Mouse (Mus musculus): ENCODE results near the gene Zfp984.
"Not testable (repeated sequence)": the region's sequence is repeated elsewhere in the genome, so short reads cannot be mapped to it uniquely, and the experiment has no call there.

Zfp984 gene

GRCm38 (mm10) chr4:147809292-147809965, at the start of gene Zfp984:
Gene Zfp984 (minus strand): TSS chr4:147809788.
- DNase-seq (ENCODE audit: extremely low read depth, insufficient read length, low spot score): peak; percentile 64

- no peak for DNase-seq (ENCODE audit: extremely low read depth, insufficient read length, low spot score)
Measured at GRCm38 (mm10) chr4:147850776-147851175, 41.2 kb upstream of the Zfp984 start.

DNA sequence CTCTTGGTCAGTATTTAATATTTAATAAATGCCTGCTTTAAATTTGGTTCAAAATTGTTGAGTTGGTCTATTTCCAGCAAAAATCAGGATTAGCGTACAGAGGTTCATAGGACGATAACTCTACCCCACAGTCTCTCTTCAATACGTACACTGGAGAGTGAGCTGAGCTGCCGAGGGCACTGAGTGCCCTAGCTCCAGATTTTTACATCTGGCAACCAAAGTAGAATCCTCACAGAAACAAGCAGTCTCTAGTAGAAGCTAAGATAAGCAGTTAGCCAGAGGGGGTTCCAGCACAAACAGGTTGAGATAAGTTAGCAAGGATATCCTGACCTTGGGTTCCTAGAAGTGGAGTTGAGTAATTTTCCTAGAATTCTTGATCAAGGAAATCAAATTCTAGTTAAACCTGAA, 39.0 kb upstream of the Zfp984 start:
- no peak for DNase-seq (ENCODE audit: extremely low read depth, insufficient read length, low spot score)

DNA sequence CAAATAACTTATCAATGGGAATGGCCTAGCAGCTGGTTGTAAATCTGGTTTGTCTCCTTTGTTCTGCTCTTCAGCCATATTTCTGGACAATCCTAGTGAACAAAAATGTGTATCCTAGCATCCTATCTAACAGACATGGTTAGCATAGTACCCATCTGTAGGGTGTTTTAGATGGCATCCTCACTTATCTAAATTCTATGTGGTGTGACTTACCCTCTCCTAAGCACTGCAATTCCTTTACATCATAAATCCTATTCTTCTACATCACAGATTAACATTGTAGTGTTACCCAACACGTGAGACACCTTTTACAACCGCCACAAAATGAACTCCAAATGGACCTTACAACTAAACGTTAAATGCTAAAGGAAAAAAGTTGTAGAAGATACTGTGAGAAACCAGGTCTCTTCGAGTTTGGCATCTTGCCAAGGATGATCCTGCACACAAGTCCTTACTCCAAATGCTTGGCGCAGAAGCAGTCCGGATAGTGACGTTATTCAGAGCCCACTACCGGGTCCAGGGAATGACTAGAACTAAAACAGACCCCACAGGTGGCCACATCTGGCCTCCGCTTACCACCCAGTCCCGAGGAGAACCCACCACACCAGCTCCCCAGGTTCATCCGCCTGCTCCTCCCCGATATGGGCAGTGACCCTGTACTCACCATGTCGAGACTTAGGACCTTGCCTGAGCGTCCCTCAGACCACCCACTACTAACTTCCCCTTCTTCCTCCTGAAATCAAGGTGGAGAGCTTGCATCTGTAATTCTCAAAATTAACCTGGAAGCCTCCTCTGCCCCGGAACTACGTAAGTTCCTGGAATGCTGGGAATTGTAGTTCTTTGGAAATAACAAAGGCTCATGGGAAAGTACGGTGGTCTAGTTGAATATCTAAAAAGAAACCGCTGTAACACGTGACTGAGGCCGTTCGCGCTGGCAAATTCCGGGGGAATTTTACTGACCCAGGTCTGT, 38.3 kb upstream of the Zfp984 start, which contains the start of gene Zfp933:
TSS of gene Zfp933 (minus strand) at position 753 of the 970 bp plus-strand sequence.
- peak; percentile 66 for DNase-seq (ENCODE audit: extremely low read depth, insufficient read length, low spot score)

DNA sequence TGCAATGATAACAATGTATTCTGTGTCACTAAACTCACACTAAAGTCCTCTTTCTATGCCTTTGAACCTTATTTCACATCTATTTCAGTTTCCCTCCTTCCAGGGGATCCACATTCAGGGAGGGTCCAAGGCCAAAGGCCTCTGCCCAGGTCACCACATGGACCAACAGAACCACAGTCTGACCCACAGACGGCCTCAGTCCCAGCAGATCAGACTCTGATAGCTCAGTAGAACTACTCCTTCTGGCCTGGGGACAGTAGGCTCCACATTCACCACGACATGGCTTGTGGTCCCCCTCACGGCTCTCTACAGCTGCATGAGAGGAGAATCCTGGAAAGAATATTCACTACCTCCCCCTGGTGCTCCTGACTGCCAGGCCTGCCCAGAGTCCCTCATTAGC, 33.3 kb upstream of the Zfp984 start:
- no peak for DNase-seq (ENCODE audit: extremely low read depth, insufficient read length, low spot score)

DNA sequence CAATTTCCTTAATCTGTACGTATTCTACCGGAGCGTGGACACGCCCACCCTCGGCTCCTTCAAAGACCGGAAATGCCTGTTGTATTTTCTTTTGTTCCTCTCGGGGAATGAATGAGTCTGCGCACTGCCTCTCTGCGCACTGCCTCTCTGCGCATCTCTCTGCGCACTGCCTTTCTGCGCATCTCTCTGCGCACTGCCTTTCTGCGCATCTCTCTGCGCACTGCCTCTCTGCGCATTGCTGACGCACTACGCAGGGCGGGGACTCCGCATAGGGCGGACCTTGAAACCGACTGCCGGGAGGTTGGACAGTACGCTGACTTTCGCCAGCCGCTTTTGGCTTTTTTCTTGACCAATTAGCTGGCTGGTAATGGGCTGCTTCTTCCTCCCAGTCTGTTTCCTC, 29.7 kb upstream of the Zfp984 start:
- not testable (repeated sequence) for DNase-seq (ENCODE audit: extremely low read depth, insufficient read length, low spot score)

DNA sequence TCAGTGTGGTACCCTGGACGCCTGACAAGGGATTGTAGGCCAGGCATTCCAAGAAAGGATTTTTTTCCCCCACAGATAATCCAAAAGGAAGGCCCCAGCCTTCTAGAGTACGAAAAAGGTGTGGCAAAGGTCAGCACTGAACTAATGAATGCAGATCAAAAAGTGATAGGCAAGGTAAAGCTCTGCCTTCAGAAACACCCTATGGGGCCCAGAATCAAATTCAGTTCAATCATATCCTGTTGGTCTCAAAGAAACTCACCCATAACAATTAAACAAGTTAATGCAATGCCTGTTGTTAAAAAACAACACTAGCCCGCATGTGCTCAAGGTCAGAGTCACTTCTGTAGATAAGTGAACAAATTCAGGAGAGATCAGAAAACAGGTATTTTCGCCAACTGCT, 14.8 kb upstream of the Zfp984 start:
- no peak for DNase-seq (ENCODE audit: extremely low read depth, insufficient read length, low spot score)

- DNase-seq (ENCODE audit: extremely low read depth, insufficient read length, low spot score): not testable (repeated sequence)
Measured at GRCm38 (mm10) chr4:147821414-147821813, 11.8 kb upstream of the Zfp984 start.

- DNase-seq (ENCODE audit: extremely low read depth, insufficient read length, low spot score): not testable (repeated sequence)
Measured at GRCm38 (mm10) chr4:147819659-147820058, 10.1 kb upstream of the Zfp984 start.

DNA sequence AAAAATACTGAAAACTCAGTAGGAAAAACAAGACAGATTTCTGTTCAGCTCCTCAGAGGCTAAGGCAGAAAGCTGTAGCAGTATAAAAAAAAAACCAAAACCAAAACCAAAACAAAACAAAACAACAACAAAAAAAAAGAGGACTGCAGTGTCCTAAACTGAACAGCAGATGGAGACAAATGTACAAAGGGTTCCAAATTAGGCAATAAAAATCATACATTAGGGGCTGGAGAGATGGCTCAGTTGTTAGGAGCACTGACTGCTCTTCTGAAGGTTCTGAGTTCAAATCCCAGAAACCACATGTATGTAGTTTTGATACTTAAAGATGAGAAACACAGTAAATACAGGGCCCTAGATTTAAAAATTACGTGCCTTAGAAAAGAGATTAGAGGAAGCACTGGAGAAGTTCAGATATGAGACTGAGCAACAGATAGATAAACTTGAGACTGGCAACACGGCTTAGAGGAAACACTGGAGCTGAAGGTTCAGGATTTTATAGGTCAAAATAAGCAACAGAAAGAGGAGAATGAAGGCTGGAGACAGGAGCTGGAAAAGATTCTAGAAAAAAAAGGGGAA, 5.1 kb upstream of the Zfp984 start:
- peak; percentile 32 for DNase-seq (ENCODE audit: extremely low read depth, insufficient read length, low spot score)

DNA sequence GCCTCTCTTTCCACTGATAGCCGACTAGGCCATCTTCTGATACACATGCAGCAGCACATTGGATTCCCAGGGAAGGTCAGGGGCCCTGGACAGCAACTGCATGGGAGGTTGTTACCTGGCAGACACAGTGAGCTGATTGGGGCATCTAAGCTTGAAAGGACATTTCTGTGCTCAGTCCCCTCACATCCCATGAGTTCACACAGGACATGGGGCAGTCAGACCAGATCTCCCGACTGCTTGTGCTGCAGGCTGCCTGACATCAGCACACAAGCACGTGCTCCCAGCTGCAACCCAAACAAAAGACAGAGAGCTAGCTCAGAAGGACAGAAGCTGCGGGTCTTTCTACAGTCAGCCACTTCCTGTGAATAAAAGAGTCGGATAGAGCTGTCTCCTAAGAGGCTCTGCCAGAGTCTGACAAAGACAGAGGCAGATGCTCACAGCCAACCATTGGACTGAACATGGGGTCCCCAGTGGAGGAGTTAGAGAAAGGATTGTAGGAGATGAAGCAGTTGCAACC, 3.7 kb upstream of the Zfp984 start:
- DNase-seq (ENCODE audit: extremely low read depth, insufficient read length, low spot score): no peak

DNA sequence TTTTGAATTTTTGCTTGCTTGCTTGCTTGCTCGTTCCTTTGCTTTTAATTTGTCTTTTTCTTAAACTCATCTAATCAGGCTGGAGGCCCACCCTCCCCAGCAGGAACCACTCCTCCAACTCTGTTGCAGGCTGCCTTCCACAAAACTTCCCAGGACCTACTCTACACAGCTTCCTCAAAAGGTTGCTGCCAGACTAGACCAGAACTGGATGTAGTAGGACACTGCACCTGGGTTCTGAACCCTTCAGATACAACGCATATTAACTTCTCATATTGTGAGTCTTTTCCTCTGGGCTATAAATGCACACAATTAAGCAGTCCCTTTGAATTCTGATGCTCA, 347 bp upstream of the Zfp984 start:
- not testable (repeated sequence) for DNase-seq (ENCODE audit: extremely low read depth, insufficient read length, low spot score)

DNA sequence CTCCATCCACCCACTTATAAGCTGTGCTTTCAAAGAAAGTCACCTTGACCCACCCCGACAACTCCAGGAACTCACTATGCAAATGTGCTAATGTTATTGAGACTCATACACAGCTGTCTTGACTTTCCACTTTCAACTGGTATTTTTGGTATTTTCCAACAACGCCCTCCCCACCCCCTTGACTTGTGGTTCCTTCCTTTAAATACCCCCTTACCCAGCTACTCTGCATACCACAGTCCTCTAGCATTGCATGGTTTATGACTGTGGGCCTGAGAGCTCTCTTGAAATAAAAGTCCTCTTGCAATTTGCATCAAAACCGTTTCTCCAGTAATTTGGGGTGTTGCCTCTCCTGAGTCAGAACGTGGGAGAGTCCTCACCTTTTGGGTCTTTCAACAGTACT, 1.1 kb downstream of the Zfp984 start:
- DNase-seq (ENCODE audit: extremely low read depth, insufficient read length, low spot score): not testable (repeated sequence)

GRCm38 (mm10) chr4:147795308-147795707, 14.3 kb downstream of the Zfp984 start:
- not testable (repeated sequence) for DNase-seq (ENCODE audit: extremely low read depth, insufficient read length, low spot score)

GRCm38 (mm10) chr4:147794026-147794665, 15.4 kb downstream of the Zfp984 start:
- DNase-seq (ENCODE audit: extremely low read depth, insufficient read length, low spot score): not testable (repeated sequence)

DNA sequence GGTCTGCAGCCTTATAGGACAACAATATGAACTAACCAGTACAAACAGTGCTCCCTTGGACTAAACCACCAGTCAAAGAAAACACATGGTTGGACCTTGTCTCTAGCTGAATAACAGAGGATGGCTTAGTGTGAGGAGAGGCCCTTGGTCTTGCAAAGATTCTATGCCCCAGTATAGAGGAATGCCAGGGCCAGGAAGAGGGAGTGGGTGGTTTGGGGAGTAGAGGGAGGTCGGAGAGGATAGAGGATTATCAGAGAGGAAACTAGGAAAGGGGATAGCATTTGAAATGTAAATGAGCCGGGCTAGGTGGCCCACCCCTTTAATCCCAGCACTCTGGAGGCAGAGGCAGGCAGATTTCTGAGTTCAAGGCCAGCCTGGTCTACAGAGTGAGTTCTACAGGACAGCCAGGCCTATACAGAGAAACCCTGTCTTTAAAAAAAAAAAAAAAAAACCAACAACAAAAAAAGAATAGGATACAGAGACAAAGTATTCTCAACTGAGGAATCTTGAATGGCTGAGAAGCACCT, 16.1 kb downstream of the Zfp984 start:
- DNase-seq (ENCODE audit: extremely low read depth, insufficient read length, low spot score): not testable (repeated sequence)

DNA sequence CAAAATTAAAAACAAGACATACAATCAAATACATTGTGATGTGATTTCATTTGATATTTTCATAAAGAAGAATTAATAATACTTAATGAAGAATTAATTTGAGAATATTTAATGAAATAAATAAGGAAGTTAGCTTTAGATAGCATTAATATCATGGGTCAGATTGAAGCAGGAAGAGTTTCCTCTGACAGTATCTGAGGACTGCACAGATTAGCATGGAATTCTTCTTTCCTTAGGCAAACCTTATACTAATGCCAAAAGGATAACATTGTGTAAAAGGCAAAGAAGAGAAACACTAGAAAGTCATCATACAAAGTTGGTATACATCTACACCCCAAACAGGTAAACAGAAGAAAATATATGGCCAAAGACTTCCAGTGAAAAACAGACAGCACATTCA, 17.9 kb downstream of the Zfp984 start:
- not testable (repeated sequence) for DNase-seq (ENCODE audit: extremely low read depth, insufficient read length, low spot score)

GRCm38 (mm10) chr4:147746255-147746654, 63.3 kb downstream of the Zfp984 start:
- DNase-seq (ENCODE audit: extremely low read depth, insufficient read length, low spot score): not testable (repeated sequence)

DNA sequence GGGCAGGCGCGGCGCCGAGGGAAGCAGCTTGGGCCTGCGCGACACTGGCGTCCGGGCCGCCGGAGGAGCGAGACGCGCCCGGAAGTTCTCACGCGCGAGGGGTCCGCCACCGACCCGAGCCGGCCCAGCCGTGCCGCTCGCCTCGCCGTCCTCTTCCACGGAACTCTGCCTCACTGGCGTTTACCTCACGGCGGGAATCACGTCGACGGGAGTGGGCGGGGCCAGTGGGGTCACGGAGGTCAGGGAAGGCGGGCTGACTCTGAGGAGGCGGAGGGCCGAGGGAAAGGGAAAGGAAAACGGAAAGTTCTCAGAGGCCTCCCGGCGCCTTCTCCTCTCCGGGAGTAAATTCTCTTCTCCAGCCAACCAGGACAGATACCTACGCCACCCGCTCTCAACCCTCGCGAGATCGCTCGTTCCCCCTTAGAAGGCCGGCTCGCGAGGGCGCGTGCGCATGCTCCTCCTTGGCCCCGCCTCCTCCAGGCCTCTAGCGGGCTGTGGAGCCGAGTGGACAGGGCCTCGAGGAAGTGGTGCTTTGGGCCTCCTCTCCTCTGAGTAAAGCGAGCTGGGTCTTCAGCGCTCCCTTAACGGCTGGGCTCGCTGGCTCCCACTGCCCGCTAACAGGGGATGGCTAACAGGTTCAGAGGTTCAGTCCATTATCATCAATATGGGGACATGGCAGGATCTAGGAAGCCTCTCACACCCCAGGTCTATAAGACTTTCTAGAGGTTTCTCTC, 70.8 kb downstream of the Zfp984 start:
- DNase-seq (ENCODE audit: extremely low read depth, insufficient read length, low spot score): peak; percentile 8

Measured in 3134 (cell line).